Mouse (Mus musculus) heart, postnatal 0 days (tissue): ENCODE data around the gene Prkacb.

Experiments used
- CTCF ChIP-seq: IDR thresholded peaks from 2 replicates; pipeline ENCODE4 v1.5.1; 2016; ENCODE audit warnings: antibody characterized with exemption, control low read depth, low read depth
- EP300 ChIP-seq: IDR thresholded peaks from 2 replicates; pipeline ENCODE4 v1.6.1; 2016; ENCODE audit warnings: antibody characterized with exemption, low read depth

DNA sequence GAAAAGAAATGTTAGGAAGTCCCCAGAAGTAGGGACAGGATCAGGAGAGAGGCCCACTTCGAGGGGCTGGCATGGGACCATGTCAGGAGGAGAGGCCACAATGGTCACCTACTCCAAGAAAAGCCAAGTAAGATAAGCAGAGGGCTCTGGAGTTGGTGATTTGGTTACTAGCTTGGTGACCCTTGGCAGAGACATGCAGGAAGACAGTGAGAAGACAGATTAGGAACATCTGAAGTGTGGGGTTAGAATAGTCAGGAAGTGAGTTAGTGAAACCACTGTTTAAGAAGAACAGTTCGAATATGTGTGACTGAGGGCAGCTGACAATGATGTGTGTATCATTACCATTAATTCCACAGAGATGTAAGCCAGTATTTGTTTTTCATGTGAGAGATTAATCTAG lies 58.5 kb downstream of the Prkacb start:
- no peak for TF ChIP-seq CTCF
- no peak for TF ChIP-seq EP300
